Mouse (Mus musculus) gastrocnemius, postnatal 14 days (tissue): ENCODE measurements around the gene Mpo. TPM values are rescaled to one million over a fixed set of nuclear protein-coding genes. Genes with fewer than 3 reads are reported as not detected.

Source experiments
- microRNA-seq, 2 experiments: library from miRNA; unstranded; fragments of <30 nt; microRNA quantifications; one replicate each; pipeline ENCODE4 v1.2.0; 2021
- total RNA-seq, 2 experiments: library from RNA; stranded (reverse); gene quantifications; 2 replicates each; pipeline ENCODE4 v1.2.3; 2021

Mpo gene
- total RNA-seq, 2 experiments from 2014 or later, result not detected

Small RNAs within 50 kb of the gene (microRNA-seq; reads per million reads assigned to microRNA genes)
- gene Mir142 (0 reads per million in 2 experiments), gene Mir142b (0 reads per million in 2 experiments)

Other genes starting within 250 kb of the Mpo start
- not detected for gene Gm11492, start 226.9 kb upstream of the Mpo start, total RNA-seq
- gene Sept4, start 224.7 kb upstream of the Mpo start, total RNA-seq, result 10 to 100 TPM; 41.2 TPM
- gene Mtmr4, start 201.4 kb upstream of the Mpo start, total RNA-seq, result 10 to 100 TPM in 1 of 2 experiments, 1 to 10 TPM in 1; 9.5 to 12.4 TPM
- not detected for gene Hsf5, start 176.4 kb upstream of the Mpo start, total RNA-seq
- gene Rnf43, start 130.9 kb upstream of the Mpo start, total RNA-seq, result under 1 TPM; 0.09 to 0.16 TPM
- gene Supt4a, start 56.0 kb upstream of the Mpo start, total RNA-seq, result 10 to 100 TPM; 30.8 to 36.4 TPM
- under 1 TPM; 0.04 TPM for gene Tspoap1, start 33.0 kb upstream of the Mpo start, total RNA-seq
- gene Lpo, start 34.7 kb downstream of the Mpo start, total RNA-seq, result not detected
- 1 to 10 TPM; 1.9 to 2.3 TPM for gene Mks1, start 59.6 kb downstream of the Mpo start, total RNA-seq
- gene Epx, start 82.0 kb downstream of the Mpo start, total RNA-seq, result not detected
- not detected for gene Olfr462, start 98.7 kb downstream of the Mpo start, total RNA-seq
- not detected for gene Olfr463, start 103.8 kb downstream of the Mpo start, total RNA-seq
- not detected for gene Olfr464, start 127.4 kb downstream of the Mpo start, total RNA-seq
- gene Dynll2, start 194.0 kb downstream of the Mpo start, total RNA-seq, result 100 to 1,000 TPM; 134 to 138 TPM